Mouse (Mus musculus): ENCODE results near the gene Soat1. TPM values are rescaled to one million over a fixed set of nuclear protein-coding genes. Genes with fewer than 3 reads are reported as not detected.

Gene Soat1
- total RNA-seq, 2 experiments from 2014 or later, result 27.5 to 30.2 TPM

GRCm38 (mm10) chr1:156467655-156468255, 6.4 kb downstream of the Soat1 start:
- no peak for DNase-seq
- intact Hi-C loops (cut with DNase I), result no loop called here

DNA sequence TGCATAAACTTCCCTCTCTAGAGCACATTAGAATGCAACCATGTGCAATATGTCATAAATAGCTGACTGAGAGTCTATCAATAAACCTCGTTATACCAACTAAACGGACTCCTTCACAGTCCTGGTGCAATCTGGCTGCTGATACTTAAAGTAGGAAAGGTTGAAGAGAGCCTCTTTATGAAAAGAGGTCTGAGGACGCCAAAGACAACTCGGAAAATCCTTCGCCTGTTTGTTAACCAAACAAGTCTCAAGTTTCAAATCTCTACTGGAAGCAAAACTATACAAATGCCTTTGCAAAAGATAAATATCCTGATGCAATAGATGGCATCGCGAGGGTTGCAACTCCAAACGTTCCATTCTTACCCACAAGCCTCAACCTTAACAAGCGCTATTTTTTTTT, 9.2 kb downstream of the Soat1 start:
- DNase-seq, result no peak
- intact Hi-C loops (cut with DNase I), result no loop called here

- intact Hi-C loops (cut with DNase I), result no loop called here
- DNase-seq, result no peak
Measured at GRCm38 (mm10) chr1:156463981-156464853, 9.9 kb downstream of the Soat1 start.

DNA sequence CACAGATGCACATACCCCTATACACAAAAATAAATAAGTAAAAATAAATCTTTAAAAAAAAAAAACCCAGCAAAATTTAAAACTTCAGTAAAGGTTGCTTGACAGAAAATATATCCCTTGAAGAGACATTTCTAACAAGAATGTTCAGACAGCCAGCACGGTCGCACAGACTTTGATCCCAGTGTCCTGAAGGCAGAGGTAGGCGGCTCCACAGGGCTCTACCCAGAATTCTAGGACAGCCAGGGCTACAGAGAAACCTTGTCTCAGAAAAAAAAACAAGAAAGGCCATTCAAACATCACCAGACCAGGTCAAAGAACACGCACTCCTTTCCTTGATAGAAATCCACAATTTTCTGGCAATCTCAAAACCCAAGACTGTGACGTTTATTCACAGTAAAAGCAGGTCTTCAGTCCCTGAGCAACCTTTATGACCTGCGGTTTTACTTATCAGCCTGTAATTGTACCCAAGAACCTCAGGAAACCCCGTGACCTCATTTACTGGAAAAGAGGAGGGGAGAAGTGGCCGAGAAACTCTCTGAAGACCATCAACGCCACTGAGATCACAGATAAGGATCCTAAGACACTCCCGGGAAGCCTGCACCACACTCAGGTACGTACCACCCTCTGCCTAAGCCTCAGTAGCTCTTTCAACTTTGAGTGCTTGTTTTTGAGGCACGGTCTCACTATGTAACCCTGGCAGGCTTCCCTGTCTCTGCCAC, 11.7 kb downstream of the Soat1 start:
- intact Hi-C loops (cut with DNase I), result no loop called here

GRCm38 (mm10) chr1:156461036-156461435, 13.1 kb downstream of the Soat1 start:
- intact Hi-C loops (cut with DNase I), result no loop called here
- no peak for DNase-seq

More for the DNA sequence above, 11.7 kb downstream of the Soat1 start:
- no peak for DNase-seq

DNA sequence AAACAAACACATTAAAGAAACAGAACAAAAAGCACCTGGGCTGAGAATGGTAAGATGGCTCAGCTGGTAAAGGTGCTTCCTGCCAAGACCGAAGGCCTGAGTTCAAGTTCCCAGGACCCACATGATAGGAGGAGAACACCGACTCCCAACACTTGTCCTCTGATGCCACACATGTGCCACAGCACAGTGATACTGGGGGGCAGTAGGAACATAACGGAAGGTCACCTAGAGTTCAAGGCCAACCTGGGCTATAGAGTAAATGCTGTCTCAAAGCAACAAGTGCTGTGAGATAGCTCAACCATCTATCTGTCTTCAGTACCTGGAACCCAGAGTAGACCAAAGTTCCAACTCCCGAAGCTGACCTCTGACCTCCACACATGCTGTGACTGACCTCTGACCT, 13.9 kb downstream of the Soat1 start:
- DNase-seq, result no peak
- intact Hi-C loops (cut with DNase I), result no loop called here

- DNase-seq, result no peak
- intact Hi-C loops (cut with DNase I), result no loop called here
Measured at GRCm38 (mm10) chr1:156459690-156460089, 14.4 kb downstream of the Soat1 start.

- no peak for DNase-seq
- intact Hi-C loops (cut with DNase I), result no loop called here
Measured at GRCm38 (mm10) chr1:156458391-156459060, 15.6 kb downstream of the Soat1 start.

GRCm38 (mm10) chr1:156455005-156455758, 18.9 kb downstream of the Soat1 start:
- DNase-seq, result no peak
- intact Hi-C loops (cut with DNase I), result no loop called here

DNA sequence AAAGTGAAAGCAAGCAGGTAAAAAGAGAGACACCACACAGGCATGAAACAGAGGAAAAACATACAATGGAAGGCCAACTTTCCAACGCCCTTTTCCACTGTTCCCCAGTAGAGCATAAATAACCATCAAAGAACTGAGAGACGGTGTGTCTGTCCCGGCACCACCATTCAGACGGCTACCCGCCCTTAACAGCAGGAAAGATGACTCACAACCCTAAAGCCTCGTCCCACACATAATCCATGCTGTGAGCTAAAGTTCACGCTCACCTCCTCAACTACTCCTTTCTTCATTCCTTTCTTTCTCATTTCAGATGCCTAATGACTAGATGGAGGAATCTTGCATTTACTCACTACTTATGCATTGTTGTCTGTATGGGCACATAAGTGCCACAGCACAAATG, 19.7 kb downstream of the Soat1 start:
- intact Hi-C loops (cut with DNase I), result no loop called here
- DNase-seq, result no peak

- DNase-seq, result no peak
- intact Hi-C loops (cut with DNase I), result no loop called here
Measured at GRCm38 (mm10) chr1:156453876-156454275, 20.3 kb downstream of the Soat1 start.

GRCm38 (mm10) chr1:156450478-156450877, 23.7 kb downstream of the Soat1 start:
- DNase-seq, result no peak

GRCm38 (mm10) chr1:156449691-156450090, 24.4 kb downstream of the Soat1 start:
- intact Hi-C loops (cut with DNase I), result no loop called here
- DNase-seq, result no peak

More at GRCm38 (mm10) chr1:156450478-156450877, 23.7 kb downstream of the Soat1 start:
- intact Hi-C loops (cut with DNase I), result no loop called here

DNA sequence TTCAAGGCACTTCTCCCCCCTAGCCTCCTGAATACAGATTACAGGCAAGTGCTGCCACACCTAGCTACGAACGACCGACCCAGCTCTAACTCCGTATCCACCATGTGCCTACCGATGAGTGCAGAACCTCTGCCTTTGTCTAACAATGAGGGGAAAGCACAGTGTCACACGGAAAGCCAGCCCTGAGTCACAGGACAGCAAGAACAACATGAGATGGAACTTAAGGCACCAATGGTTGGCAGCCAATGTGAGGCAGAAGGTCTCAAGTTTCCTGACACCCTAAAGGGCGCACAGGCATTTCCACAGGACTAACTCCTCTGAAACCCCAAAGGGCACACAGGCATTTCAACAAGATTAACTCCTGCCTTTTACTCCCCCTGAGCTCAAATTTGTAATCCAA, 25.0 kb downstream of the Soat1 start:
- DNase-seq, result no peak
- intact Hi-C loops (cut with DNase I), result no loop called here

GRCm38 (mm10) chr1:156445049-156445448, 29.1 kb downstream of the Soat1 start:
- DNase-seq, result no peak
- intact Hi-C loops (cut with DNase I), result no loop called here

- no peak for DNase-seq
- intact Hi-C loops (cut with DNase I), result no loop called here
Measured at GRCm38 (mm10) chr1:156442776-156443175, 31.4 kb downstream of the Soat1 start.

DNA sequence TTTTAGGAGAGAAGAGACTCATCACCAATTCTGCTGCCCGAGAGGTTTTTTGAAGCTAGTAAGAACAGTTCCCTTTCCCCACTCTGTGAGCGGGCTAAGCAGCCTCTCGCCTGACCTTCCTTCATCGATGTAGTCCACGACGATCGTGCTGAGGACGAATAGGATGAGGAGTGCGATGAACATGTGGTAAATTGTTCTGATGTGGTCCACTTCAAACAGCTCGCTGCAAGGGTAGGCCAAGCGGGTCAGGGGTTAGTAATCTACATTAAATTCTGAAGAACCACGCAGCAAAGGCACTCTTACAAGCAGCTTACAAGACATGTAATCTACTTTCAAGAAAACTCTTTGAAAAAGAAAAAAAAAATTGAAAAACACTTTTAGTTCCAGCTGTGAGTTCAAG, 31.9 kb downstream of the Soat1 start:
- intact Hi-C loops (cut with DNase I), result no loop called here

GRCm38 (mm10) chr1:156437726-156438125, 36.4 kb downstream of the Soat1 start:
- intact Hi-C loops (cut with DNase I), result no loop called here
- DNase-seq, result no peak

More for the DNA sequence above, 31.9 kb downstream of the Soat1 start:
- DNase-seq, result no peak

GRCm38 (mm10) chr1:156437016-156437708, 37.0 kb downstream of the Soat1 start:
- no peak for DNase-seq

DNA sequence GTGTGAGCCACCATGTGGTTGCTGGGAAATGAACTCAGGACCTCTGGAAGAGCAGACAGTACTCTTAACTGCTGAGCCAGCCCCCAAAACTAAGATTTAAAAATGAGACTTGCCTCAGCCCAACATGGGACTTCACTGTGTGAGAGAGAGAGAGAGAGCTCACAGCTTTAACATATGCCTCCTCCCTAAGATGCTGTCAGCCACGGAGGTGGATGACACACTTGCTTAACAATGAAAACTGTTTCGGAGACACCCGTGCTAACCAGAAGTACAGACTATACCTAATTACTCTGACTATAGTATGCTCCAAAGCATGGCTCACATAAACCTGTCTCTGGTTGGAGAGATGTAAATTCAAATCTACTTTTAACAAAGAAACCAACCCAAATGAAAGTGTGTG, 40.6 kb downstream of the Soat1 start:
- no peak for DNase-seq
- intact Hi-C loops (cut with DNase I), result no loop called here

More at GRCm38 (mm10) chr1:156437016-156437708, 37.0 kb downstream of the Soat1 start:
- intact Hi-C loops (cut with DNase I), result no loop called here
